30 mouse cellular contexts compared by ENCODE assay signal in the genomic region with DNA sequence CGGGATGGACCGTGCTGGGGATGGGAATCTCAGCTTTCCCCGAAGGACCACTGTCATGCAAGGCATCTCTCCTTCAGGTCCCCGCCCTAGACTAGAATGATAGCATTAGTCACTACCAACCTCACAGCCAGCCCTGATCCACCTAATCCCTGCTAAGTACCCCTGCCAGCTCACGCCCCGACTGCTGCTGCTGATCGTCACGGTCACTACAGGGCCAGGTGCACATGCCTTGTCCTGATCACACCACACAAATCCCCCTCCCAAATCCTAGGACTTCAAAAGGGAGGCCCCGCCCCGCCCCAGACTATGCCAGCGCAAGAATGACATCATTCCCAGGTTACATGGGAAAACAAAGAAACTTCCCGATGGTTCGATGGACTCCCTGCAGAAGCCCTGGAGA. TPM values are rescaled to one million over a fixed set of nuclear protein-coding genes. Genes with fewer than 3 reads are reported as not detected.
DNase-seq lines count a peak whose midpoint lies in the region; ATAC-seq and TF ChIP-seq lines count a peak whose summit lies in the region.
"Had no signal": no experiment of that assay in that cellular context is flagged by ENCODE, and none has a peak within 500 bp of the region (broad histone marks: within the 10 kb centered on the region; RNA-seq: fewer than 3 reads in every experiment).

No protein-coding gene starts in this region.

- ATAC-seq in embryonic facial prominence, embryonic 14.5 days (ENCODE audit: low read depth) = peak; percentile 30; the same call in 1 of the 2 replicates
- ATAC-seq in liver, postnatal 0 days = no peak
- no peak for ATAC-seq in liver, embryonic 11.5 days (replicated peaks; ENCODE audit: low FRiP score)
- ATAC-seq in activated CD4-positive, CD25-positive, alpha-beta regulatory T cell, adult 4 months = no peak
- ATAC-seq: forebrain, embryonic 16.5 days; midbrain, embryonic 16.5 days had no signal

- no peaks in the 10 kb centered on the region for H3K4me1 ChIP-seq in embryonic facial prominence, embryonic 14.5 days (ENCODE audit: control insufficient read depth, insufficient read depth, low read length)
- H3K4me1 ChIP-seq in embryonic facial prominence, embryonic 10.5 days = 0 out of 2 replicates have a peak, but pooled peaks cover 4% of the 10 kb centered on the region
- H3K4me1 ChIP-seq in liver, postnatal 0 days (ENCODE audit: insufficient read depth) = no peaks in the 10 kb centered on the region
- no peaks in the 10 kb centered on the region for H3K4me1 ChIP-seq in liver, embryonic 11.5 days (replicated peaks; ENCODE audit: control insufficient read depth, insufficient read depth, low read length)
- peaks cover 10% of the 10 kb centered on the region for H3K4me1 ChIP-seq in E14TG2a.4 (replicated peaks; ENCODE audit: low read depth, low read length)
- H3K4me1 ChIP-seq: embryonic facial prominence, embryonic 12.5 days; liver, embryonic 13.5 days had no signal

- no peaks in the 10 kb centered on the region for H3K27me3 ChIP-seq in embryonic facial prominence, embryonic 14.5 days (replicated peaks; ENCODE audit: control insufficient read depth, insufficient read depth, low read length)
- H3K27me3 ChIP-seq in embryonic facial prominence, embryonic 10.5 days (replicated peaks; ENCODE audit: low read depth, poor library complexity, severe bottlenecking) = no peaks in the 10 kb centered on the region
- H3K27me3 ChIP-seq in liver, postnatal 0 days (ENCODE audit: insufficient read depth, low read length) = 0 out of 2 replicates have a peak, but pooled peaks cover 3% of the 10 kb centered on the region
- H3K27me3 ChIP-seq in liver, embryonic 11.5 days (replicated peaks; ENCODE audit: control insufficient read depth, insufficient read depth, low read length) = no peaks in the 10 kb centered on the region
- peaks cover 19% of the 10 kb centered on the region for H3K27me3 ChIP-seq in E14TG2a.4 (ENCODE audit: insufficient read depth, low read length)
- H3K27me3 ChIP-seq: embryonic facial prominence, embryonic 12.5 days; limb, embryonic 12.5 days; neural tube, embryonic 12.5 days had no signal

- no peak overlapping the region for H3K4me3 ChIP-seq in embryonic facial prominence, embryonic 14.5 days (ENCODE audit: low read depth, low read length)
- H3K4me3 ChIP-seq in embryonic facial prominence, embryonic 10.5 days = no peak overlapping the region
- no peak overlapping the region for H3K4me3 ChIP-seq in liver, postnatal 0 days (ENCODE audit: low read depth, low read length)
- no peak overlapping the region for H3K4me3 ChIP-seq in liver, embryonic 11.5 days (ENCODE audit: low read depth, low read length)
- H3K4me3 ChIP-seq in E14TG2a.4 (replicated peaks; ENCODE audit: low read length) = peak overlapping the region; percentile 48
- H3K4me3 ChIP-seq: embryonic facial prominence, embryonic 12.5 days; forebrain, embryonic 10.5 days; hindbrain, embryonic 13.5 days; layer of hippocampus, adult 2 months; left cerebral cortex, adult 2 months; limb, embryonic 12.5 days; liver, embryonic 13.5 days; neural tube, embryonic 12.5 days had no signal

- TF ChIP-seq CTCF in liver, postnatal 0 days (IDR thresholded peaks at IDR 0.05; ENCODE audit: low read depth) = no peak
- TF ChIP-seq CTCF in E14TG2a.4 (conservative IDR thresholded peaks at IDR 0.05; ENCODE audit: low read length) = no peak

- WGBS in embryonic facial prominence, embryonic 14.5 days = 86% methylated on average over 13 of the region's 13 CpGs
- 92% methylated on average over 13 of the region's 13 CpGs for WGBS in embryonic facial prominence, embryonic 10.5 days
- WGBS in liver, postnatal 0 days (ENCODE audit: insufficient replicate concordance) = 89% methylated on average over 13 of the region's 13 CpGs
- WGBS in liver, embryonic 11.5 days = 87% methylated on average over 13 of the region's 13 CpGs

- peak; percentile 47 for DNase-seq in embryonic facial prominence, embryonic 14.5 days (ENCODE audit: low spot score)
- DNase-seq in embryonic facial prominence, embryonic 10.5 days (ENCODE audit: low spot score) = no peak
- DNase-seq in heart, adult 11 months = peak; percentile 70
- DNase-seq in heart, postnatal 4 days = no peak
- peak; percentile 9 for DNase-seq in liver, postnatal 0 days
- DNase-seq in liver, embryonic 11.5 days (ENCODE audit: low spot score) = no peak
- DNase-seq: adrenal gland, postnatal 10 days; cerebellum, adult 8-10 months; cerebellum, postnatal 36 days; heart, postnatal 36 days; kidney, adult 11 months; kidney, postnatal 36 days; liver, embryonic 13.5 days; lung, adult 2 months; lung, postnatal 14 days had no signal

- no peak for TF ChIP-seq EP300 in liver, postnatal 0 days (IDR thresholded peaks at IDR 0.05; ENCODE audit: low read depth)

- H3K9me3 ChIP-seq in embryonic facial prominence, embryonic 14.5 days (ENCODE audit: control insufficient read depth, low read length) = peaks cover 3% of the 10 kb centered on the region; the same call in 1 of the 2 replicates
- peaks cover 9% of the 10 kb centered on the region; the same call in 1 of the 2 replicates for H3K9me3 ChIP-seq in embryonic facial prominence, embryonic 10.5 days
- peaks cover 5% of the 10 kb centered on the region; the same call in 1 of the 2 replicates for H3K9me3 ChIP-seq in liver, postnatal 0 days (ENCODE audit: low read length)
- H3K9me3 ChIP-seq in liver, embryonic 11.5 days (ENCODE audit: control insufficient read depth, low read length) = 0 out of 2 replicates have a peak, but pooled peaks cover 3% of the 10 kb centered on the region
- peaks cover 3% of the 10 kb centered on the region; the same call in 1 of the 2 replicates for H3K9me3 ChIP-seq in E14TG2a.4 (ENCODE audit: low read length)

- H3K9ac ChIP-seq in embryonic facial prominence, embryonic 14.5 days (ENCODE audit: low read depth, low read length) = no peak overlapping the region
- H3K9ac ChIP-seq in liver, postnatal 0 days (replicated peaks) = no peak overlapping the region
- no peak overlapping the region for H3K9ac ChIP-seq in liver, embryonic 11.5 days (ENCODE audit: low read depth, low read length)
- H3K9ac ChIP-seq: embryonic facial prominence, embryonic 12.5 days; hindbrain, embryonic 13.5 days; limb, embryonic 12.5 days; liver, embryonic 13.5 days; neural tube, embryonic 12.5 days had no signal

- H3K36me3 ChIP-seq in embryonic facial prominence, embryonic 14.5 days (ENCODE audit: control insufficient read depth, insufficient read depth, low read length) = no peaks in the 10 kb centered on the region
- H3K36me3 ChIP-seq in embryonic facial prominence, embryonic 10.5 days (replicated peaks) = no peaks in the 10 kb centered on the region
- no peaks in the 10 kb centered on the region for H3K36me3 ChIP-seq in liver, postnatal 0 days (replicated peaks; ENCODE audit: insufficient read depth, low read length)
- no peaks in the 10 kb centered on the region for H3K36me3 ChIP-seq in liver, embryonic 11.5 days (ENCODE audit: control insufficient read depth, insufficient read depth, low read length)
- H3K36me3 ChIP-seq in E14TG2a.4 (ENCODE audit: insufficient read depth, low read length) = no peaks in the 10 kb centered on the region
- H3K36me3 ChIP-seq: embryonic facial prominence, embryonic 12.5 days; forebrain, embryonic 10.5 days; G1E; hindbrain, embryonic 13.5 days; limb, embryonic 12.5 days; liver, embryonic 13.5 days; neural tube, embryonic 12.5 days had no signal

- H3K4me2 ChIP-seq in embryonic facial prominence, embryonic 14.5 days (ENCODE audit: low read depth, low read length) = no peak overlapping the region
- no peak overlapping the region for H3K4me2 ChIP-seq in liver, postnatal 0 days (ENCODE audit: low read depth, low read length)
- no peak overlapping the region for H3K4me2 ChIP-seq in liver, embryonic 11.5 days
- H3K4me2 ChIP-seq: embryonic facial prominence, embryonic 12.5 days; hindbrain, embryonic 13.5 days; limb, embryonic 12.5 days; liver, embryonic 13.5 days; midbrain, embryonic 11.5 days; neural tube, embryonic 12.5 days had no signal

- no peak overlapping the region for H3K27ac ChIP-seq in embryonic facial prominence, embryonic 14.5 days (replicated peaks; ENCODE audit: low read depth, low read length)
- H3K27ac ChIP-seq in embryonic facial prominence, embryonic 10.5 days (replicated peaks) = no peak overlapping the region
- H3K27ac ChIP-seq in liver, postnatal 0 days (ENCODE audit: low read depth) = no peak overlapping the region
- H3K27ac ChIP-seq in liver, embryonic 11.5 days (ENCODE audit: low read depth, low read length) = no peak overlapping the region
- H3K27ac ChIP-seq: embryonic facial prominence, embryonic 12.5 days; forebrain, embryonic 10.5 days; hindbrain, embryonic 13.5 days; layer of hippocampus, adult 2 months; left cerebral cortex, adult 2 months; limb, embryonic 12.5 days; liver, embryonic 13.5 days; neural tube, embryonic 12.5 days had no signal

RNA-seq across cellular contexts. Expression of a gene that starts 24.4 kb away (rescaled TPM):
- polyA plus RNA-seq in embryonic facial prominence, embryonic 14.5 days (2014; fragmentation: Nextera tagmentation; extraction: Ambion mirVana) = 15.1 and 16.1 TPM in 2 replicates
- 0.97 and 1.6 TPM in 2 replicates for polyA plus RNA-seq in embryonic facial prominence, embryonic 10.5 days (2016; fragmentation: Nextera tagmentation; extraction: Ambion mirVana)
- under 1 TPM; 0.60 to 0.83 TPM for total RNA-seq in heart, postnatal 4 days (2021)
- polyA plus RNA-seq in liver, postnatal 0 days (2015; fragmentation: Nextera tagmentation; extraction: Ambion mirVana) = 1.9 and 2.1 TPM in 2 replicates
- 2.4 and 2.8 TPM in 2 replicates for polyA plus RNA-seq in liver, embryonic 11.5 days (2014; fragmentation: Nextera tagmentation; extraction: Ambion mirVana)
- polyA plus RNA-seq in activated CD4-positive, CD25-positive, alpha-beta regulatory T cell, adult 4 months (2017; shearing (Covaris generic)) = 1 to 10 TPM; 9.5 to 9.7 TPM

RNA-seq across cellular contexts. Expression of a gene that starts 36.2 kb away (rescaled TPM):
- 0.07 and 0.28 TPM in 2 replicates for polyA plus RNA-seq in embryonic facial prominence, embryonic 14.5 days (2014; fragmentation: Nextera tagmentation; extraction: Ambion mirVana)
- polyA plus RNA-seq in embryonic facial prominence, embryonic 10.5 days (2016; fragmentation: Nextera tagmentation; extraction: Ambion mirVana) = 0.10 and 0.22 TPM in 2 replicates
- not detected for total RNA-seq in heart, postnatal 4 days (2021)
- polyA plus RNA-seq in liver, postnatal 0 days (2015; fragmentation: Nextera tagmentation; extraction: Ambion mirVana) = 0.02 TPM in 1 of 2 replicates, not detected in the other
- 0.06 and 0.11 TPM in 2 replicates for polyA plus RNA-seq in liver, embryonic 11.5 days (2014; fragmentation: Nextera tagmentation; extraction: Ambion mirVana)
- under 1 TPM; 0.20 to 0.29 TPM for polyA plus RNA-seq in activated CD4-positive, CD25-positive, alpha-beta regulatory T cell, adult 4 months (2017; shearing (Covaris generic))
- total RNA-seq: adrenal gland, postnatal 10 days; heart, postnatal 36 days; layer of hippocampus, adult 2 months; layer of hippocampus, postnatal 14 days; left cerebral cortex, postnatal 25 days had no signal
- polyA plus RNA-seq: forebrain, embryonic 16.5 days; hindbrain, embryonic 13.5 days had no signal

Comparison
In these comparisons a context has a peak if more than half of its experiments do, and no peak if none do; other contexts are left out.
1. DNase-seq: peak in embryonic facial prominence, embryonic 14.5 days (single experiment), heart, adult 11 months (single experiment) and liver, postnatal 0 days (single experiment); none in embryonic facial prominence, embryonic 10.5 days (single experiment), heart, postnatal 4 days (single experiment) and liver, embryonic 11.5 days (single experiment).